Mouse (Mus musculus): ENCODE results near the gene Milr1. TPM values are rescaled to one million over a fixed set of nuclear protein-coding genes. Genes with fewer than 3 reads are reported as not detected.

Milr1 gene
- 1.0 and 1.1 TPM in 2 replicates for polyA plus RNA-seq (2014; fragmentation: Nextera tagmentation; extraction: Ambion mirVana)

DNA sequence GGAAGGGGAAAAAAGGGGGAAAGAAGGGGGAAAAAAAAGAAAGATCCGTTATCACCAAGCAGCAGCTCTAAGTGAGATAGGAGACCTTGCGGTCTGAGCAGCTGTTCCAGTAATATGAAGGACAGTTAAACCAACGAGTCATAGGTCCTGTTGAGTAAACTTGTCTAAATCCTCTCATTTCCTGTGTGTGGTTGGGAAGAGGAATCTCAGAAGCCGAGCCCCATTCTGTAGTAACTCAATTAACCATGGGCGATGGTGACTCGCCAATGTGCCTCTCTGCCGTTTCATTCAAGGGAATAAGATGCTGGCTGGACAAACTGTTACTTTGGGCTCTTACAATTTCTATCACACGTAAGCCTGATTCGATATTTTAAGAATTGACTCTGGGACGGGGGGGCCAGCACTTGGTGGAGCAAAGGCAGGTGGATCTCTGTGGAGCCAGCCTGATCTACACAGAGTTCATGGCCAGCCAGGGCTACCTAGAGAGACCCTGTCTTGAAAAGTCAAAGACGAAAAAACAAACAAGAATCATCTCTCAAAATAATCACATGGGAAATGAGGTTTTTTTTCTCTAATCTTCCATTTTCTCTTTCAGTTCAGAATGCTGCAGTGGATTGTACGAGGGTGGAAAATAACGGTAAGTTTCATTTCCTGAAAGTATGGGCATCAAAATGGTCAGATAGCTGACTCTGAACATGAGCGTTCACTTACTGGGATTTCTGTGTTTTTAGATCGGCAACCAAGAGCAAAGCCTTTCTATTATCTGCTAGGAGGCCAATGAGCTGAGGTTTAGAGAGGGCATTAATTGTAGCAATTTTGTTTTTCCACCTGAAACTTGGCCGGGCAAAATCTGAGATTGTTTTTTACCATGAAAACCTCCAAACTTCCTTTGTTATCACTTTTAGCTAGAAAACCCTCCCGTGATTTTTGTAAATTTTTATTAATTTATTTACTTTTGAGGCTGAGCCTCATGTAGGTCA lies at the start of gene Milr1:
Gene Milr1, plus strand, starts transcription at position 188 of the 980 bp plus-strand sequence.
- H3K27ac ChIP-seq (ENCODE audit: low read depth, low read length) = no peak within 1 kb of the TSS
- H3K27me3 ChIP-seq (ENCODE audit: control insufficient read depth, insufficient read depth, low read length) = no peaks in the 10 kb centered on the region
- no peaks in the 10 kb centered on the region for H3K36me3 ChIP-seq (ENCODE audit: control insufficient read depth, insufficient read depth, low read length)
- no peak within 1 kb of the TSS for H3K4me3 ChIP-seq (ENCODE audit: low read length)
- no peak for ATAC-seq (ENCODE audit: low FRiP score, low TSS enrichment)
- no peak within 1 kb of the TSS for H3K9ac ChIP-seq (ENCODE audit: low read depth, low read length)
- peaks cover 4% of the 10 kb centered on the region; the same call in 1 of the 2 replicates for H3K9me3 ChIP-seq (ENCODE audit: control insufficient read depth, low read length)
- no peaks in the 10 kb centered on the region for H3K4me1 ChIP-seq (ENCODE audit: control insufficient read depth, insufficient read depth, low read length)
- 87% methylated on average over 17 of the region's 17 CpGs for WGBS
- H3K4me2 ChIP-seq (replicated peaks; ENCODE audit: low read depth, low read length) = no peak within 1 kb of the TSS

DNA sequence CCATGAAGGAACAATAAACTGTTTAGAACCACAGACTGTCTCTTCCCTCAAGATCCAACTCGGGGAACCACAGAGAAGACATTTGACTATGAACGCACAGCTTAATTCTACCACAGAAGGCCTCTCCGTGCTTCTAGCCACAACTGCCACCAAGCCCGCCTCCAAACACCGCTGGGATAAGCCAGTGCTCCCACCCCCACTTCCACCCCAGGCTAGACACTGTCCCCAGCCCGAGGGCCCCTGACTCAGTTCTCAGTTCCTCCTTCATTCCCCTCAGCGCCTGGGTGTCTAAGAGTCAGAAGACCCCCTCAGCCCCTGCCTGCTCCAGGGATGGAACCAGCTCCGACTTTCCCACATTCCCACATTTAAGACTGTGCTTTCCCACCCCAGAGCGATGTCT lies 49.4 kb upstream of the Milr1 start:
- 69% methylated on average over 9 of the region's 9 CpGs for WGBS
- Histone ChIP-seq H3K9ac (ENCODE audit: low read depth, low read length) (no peak overlapping the region), H3K4me1 (ENCODE audit: control insufficient read depth, insufficient read depth, low read length) (peaks cover 3% of the 10 kb centered on the region; the same call in 1 of the 2 replicates), H3K9me3 (ENCODE audit: control insufficient read depth, low read length) (no peaks in the 10 kb centered on the region), H3K4me2 (replicated peaks; ENCODE audit: low read depth, low read length) (no peak overlapping the region), H3K4me3 (ENCODE audit: low read length) (no peak overlapping the region), H3K27me3 (ENCODE audit: control insufficient read depth, insufficient read depth, low read length) (no peaks in the 10 kb centered on the region), H3K36me3 (ENCODE audit: control insufficient read depth, insufficient read depth, low read length) (no peaks in the 10 kb centered on the region), H3K27ac (ENCODE audit: low read depth, low read length) (no peak overlapping the region)
- no peak for ATAC-seq (ENCODE audit: low FRiP score, low TSS enrichment)

DNA sequence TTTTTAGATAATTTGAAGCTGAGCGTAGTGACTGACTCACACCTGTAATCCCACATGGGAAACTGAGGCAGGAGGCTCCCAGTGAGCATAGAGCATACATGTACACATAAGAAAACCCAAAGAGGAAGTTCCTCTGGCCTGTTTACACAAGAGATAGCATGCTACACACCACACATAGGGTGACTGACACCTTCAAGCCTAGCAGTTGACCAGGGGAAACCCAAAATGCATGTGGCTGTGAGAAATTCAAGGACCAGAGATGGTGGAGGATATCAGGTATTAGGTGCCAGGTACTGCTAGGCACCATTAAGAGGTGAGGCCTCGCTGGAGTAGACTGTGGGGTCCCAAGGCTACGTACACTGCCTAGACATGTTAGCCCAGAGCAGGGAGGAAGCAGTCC lies 48.4 kb upstream of the Milr1 start:
- no peaks in the 10 kb centered on the region for H3K27me3 ChIP-seq (ENCODE audit: control insufficient read depth, insufficient read depth, low read length)
- no peaks in the 10 kb centered on the region for H3K36me3 ChIP-seq (ENCODE audit: control insufficient read depth, insufficient read depth, low read length)
- no peak for ATAC-seq (ENCODE audit: low FRiP score, low TSS enrichment)
- H3K27ac ChIP-seq (ENCODE audit: low read depth, low read length) = no peak overlapping the region
- no peak overlapping the region for H3K4me3 ChIP-seq (ENCODE audit: low read length)
- no peaks in the 10 kb centered on the region for H3K9me3 ChIP-seq (ENCODE audit: control insufficient read depth, low read length)
- H3K9ac ChIP-seq (ENCODE audit: low read depth, low read length) = no peak overlapping the region
- WGBS = 85% methylated on average over 3 of the region's 3 CpGs
- H3K4me1 ChIP-seq (ENCODE audit: control insufficient read depth, insufficient read depth, low read length) = peaks cover 3% of the 10 kb centered on the region; the same call in 1 of the 2 replicates
- H3K4me2 ChIP-seq (replicated peaks; ENCODE audit: low read depth, low read length) = no peak overlapping the region

DNA sequence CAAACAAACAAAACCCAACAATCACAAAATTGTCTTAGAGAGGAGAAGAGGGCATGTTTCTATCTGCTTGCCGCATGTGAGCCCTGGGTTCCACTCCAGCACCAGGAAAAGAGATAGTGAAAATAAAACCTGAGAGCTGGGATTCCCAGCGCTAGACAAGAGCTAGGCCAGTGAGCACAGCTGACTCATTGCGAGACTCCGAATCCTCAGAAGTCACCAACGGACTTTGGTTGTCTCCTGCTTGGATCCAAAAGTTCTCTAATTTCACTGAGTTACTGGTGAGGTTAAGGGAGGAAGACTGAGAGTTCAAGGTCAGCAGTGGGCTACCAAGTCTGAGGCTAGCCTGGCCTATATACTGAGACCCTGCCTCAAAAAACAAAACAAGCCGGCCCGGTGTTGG lies 47.1 kb upstream of the Milr1 start:
- Histone ChIP-seq H3K4me2 (replicated peaks; ENCODE audit: low read depth, low read length) (no peak overlapping the region), H3K27ac (ENCODE audit: low read depth, low read length) (no peak overlapping the region), H3K9me3 (ENCODE audit: control insufficient read depth, low read length) (no peaks in the 10 kb centered on the region), H3K4me3 (ENCODE audit: low read length) (no peak overlapping the region), H3K27me3 (ENCODE audit: control insufficient read depth, insufficient read depth, low read length) (no peaks in the 10 kb centered on the region), H3K36me3 (ENCODE audit: control insufficient read depth, insufficient read depth, low read length) (no peaks in the 10 kb centered on the region), H3K4me1 (ENCODE audit: control insufficient read depth, insufficient read depth, low read length) (peaks cover 4% of the 10 kb centered on the region; the same call in 1 of the 2 replicates), H3K9ac (ENCODE audit: low read depth, low read length) (no peak overlapping the region)
- WGBS = 86% methylated on average over 7 of the region's 7 CpGs
- no peak for ATAC-seq (ENCODE audit: low FRiP score, low TSS enrichment)

DNA sequence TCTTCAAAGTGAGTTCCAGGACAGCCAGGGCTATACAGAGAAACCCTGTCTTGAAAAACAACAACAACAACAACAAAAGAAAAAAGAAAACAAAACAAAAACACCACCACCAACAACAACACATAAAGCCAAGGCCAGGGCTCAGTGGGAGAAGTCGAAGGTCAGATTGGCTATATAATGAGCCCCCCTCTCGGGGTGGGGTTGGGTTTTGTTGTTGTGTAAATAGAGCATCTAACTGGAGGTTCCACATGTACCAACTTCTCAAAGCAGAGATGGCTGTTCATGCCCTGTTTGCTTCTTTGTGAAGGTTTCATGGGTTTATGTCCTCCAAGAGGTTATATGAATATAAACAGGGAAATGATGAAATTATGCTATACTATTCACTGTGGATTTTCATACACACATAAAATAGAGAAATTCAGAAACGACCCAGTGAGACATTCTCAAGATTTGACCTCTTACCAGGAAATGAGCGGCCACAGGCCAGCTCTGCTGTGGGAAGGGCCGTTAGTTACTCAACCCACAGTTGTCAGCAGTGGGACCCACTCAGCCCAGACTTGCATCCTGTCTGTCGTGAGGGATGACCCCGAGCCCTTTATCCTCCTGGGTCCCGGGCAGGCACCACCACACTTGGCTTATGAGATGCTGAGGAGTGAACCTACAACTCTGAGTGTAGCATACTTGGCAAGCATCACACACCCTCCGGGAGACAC lies 46.5 kb upstream of the Milr1 start:
- peaks cover 11% of the 10 kb centered on the region; the same call in 1 of the 2 replicates for H3K4me1 ChIP-seq (ENCODE audit: control insufficient read depth, insufficient read depth, low read length)
- H3K27me3 ChIP-seq (ENCODE audit: control insufficient read depth, insufficient read depth, low read length) = no peaks in the 10 kb centered on the region
- no peak overlapping the region for H3K4me3 ChIP-seq (ENCODE audit: low read length)
- no peaks in the 10 kb centered on the region for H3K9me3 ChIP-seq (ENCODE audit: control insufficient read depth, low read length)
- H3K27ac ChIP-seq (ENCODE audit: low read depth, low read length) = no peak overlapping the region
- H3K9ac ChIP-seq (ENCODE audit: low read depth, low read length) = no peak overlapping the region
- WGBS = 62% methylated on average over 9 of the region's 9 CpGs
- no peak for ATAC-seq (ENCODE audit: low FRiP score, low TSS enrichment)
- no peaks in the 10 kb centered on the region for H3K36me3 ChIP-seq (ENCODE audit: control insufficient read depth, insufficient read depth, low read length)
- H3K4me2 ChIP-seq (replicated peaks; ENCODE audit: low read depth, low read length) = no peak overlapping the region

DNA sequence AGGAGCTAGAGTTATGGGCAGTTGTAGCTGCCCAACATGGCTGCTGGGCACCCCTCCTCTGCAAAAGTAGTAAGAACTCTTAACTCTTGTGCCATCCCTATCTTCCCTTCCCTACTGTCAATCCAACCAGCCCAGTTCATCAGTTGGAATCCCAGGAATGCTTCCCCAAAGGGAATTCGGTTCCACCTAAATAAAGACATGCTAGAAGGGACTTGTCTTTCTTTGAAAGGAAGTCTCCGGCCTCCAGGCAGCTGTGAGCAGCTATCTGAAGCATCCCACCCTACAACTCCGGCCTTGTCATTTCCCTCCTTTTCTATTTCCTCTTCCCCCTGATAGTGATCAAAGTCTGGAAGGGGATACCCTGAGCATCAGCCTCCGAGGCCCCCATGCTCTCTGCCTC lies 44.8 kb upstream of the Milr1 start:
- no peaks in the 10 kb centered on the region for H3K27me3 ChIP-seq (ENCODE audit: control insufficient read depth, insufficient read depth, low read length)
- H3K9me3 ChIP-seq (ENCODE audit: control insufficient read depth, low read length) = no peaks in the 10 kb centered on the region
- H3K36me3 ChIP-seq (ENCODE audit: control insufficient read depth, insufficient read depth, low read length) = no peaks in the 10 kb centered on the region
- WGBS = 46% methylated on average over 4 of the region's 4 CpGs
- no peak overlapping the region for H3K4me3 ChIP-seq (ENCODE audit: low read length)
- H3K4me2 ChIP-seq (replicated peaks; ENCODE audit: low read depth, low read length) = no peak overlapping the region
- no peak for ATAC-seq (ENCODE audit: low FRiP score, low TSS enrichment)
- peaks cover 14% of the 10 kb centered on the region; the same call in 1 of the 2 replicates for H3K4me1 ChIP-seq (ENCODE audit: control insufficient read depth, insufficient read depth, low read length)
- H3K9ac ChIP-seq (ENCODE audit: low read depth, low read length) = no peak overlapping the region
- no peak overlapping the region for H3K27ac ChIP-seq (ENCODE audit: low read depth, low read length)

DNA sequence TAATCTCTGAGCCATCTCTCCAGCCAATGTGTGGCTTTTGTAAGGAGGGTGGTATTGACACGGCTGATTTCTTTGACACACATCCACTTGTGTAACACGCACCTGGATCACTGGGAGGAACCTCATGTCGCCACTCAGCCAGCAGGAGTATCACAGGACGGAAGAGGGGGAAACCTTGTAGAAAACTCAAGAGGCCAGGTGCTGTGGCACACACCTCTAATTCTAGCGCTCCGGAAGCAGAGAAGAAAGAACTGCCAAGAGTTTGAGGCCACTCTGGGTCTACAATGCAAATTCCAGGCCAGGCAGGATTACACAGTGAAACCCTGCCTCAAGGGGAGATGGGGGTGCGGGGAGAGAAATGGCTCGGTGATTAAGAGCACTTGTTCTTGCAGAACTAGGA lies 43.9 kb upstream of the Milr1 start:
- H3K9ac ChIP-seq (ENCODE audit: low read depth, low read length) = no peak overlapping the region
- no peaks in the 10 kb centered on the region for H3K36me3 ChIP-seq (ENCODE audit: control insufficient read depth, insufficient read depth, low read length)
- WGBS = 77% methylated on average over 8 of the region's 8 CpGs
- no peak for ATAC-seq (ENCODE audit: low FRiP score, low TSS enrichment)
- H3K4me3 ChIP-seq (ENCODE audit: low read length) = no peak overlapping the region
- H3K27ac ChIP-seq (ENCODE audit: low read depth, low read length) = no peak overlapping the region
- H3K9me3 ChIP-seq (ENCODE audit: control insufficient read depth, low read length) = no peaks in the 10 kb centered on the region
- H3K4me2 ChIP-seq (replicated peaks; ENCODE audit: low read depth, low read length) = no peak overlapping the region
- H3K27me3 ChIP-seq (ENCODE audit: control insufficient read depth, insufficient read depth, low read length) = no peaks in the 10 kb centered on the region
- peaks cover 14% of the 10 kb centered on the region; the same call in 1 of the 2 replicates for H3K4me1 ChIP-seq (ENCODE audit: control insufficient read depth, insufficient read depth, low read length)

DNA sequence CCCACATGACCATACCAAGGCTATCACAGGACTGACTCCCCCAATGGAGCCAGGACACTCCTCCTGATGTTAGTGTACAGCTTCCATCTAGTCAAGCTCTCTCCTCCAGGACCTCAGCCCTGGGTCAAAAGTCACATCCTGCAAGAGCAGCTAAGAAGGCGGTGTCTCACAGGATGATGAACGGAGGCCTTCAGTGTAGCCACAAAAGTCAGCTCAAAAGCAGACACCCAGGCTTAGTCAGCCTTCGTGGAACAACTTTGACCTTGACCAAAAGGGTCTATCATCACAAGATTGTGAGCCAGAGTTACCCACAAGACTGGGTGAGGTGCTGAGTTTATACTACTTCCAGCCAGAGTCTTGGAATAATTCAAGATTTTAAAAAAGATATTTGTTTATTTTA lies 43.2 kb upstream of the Milr1 start:
- H3K4me1 ChIP-seq (ENCODE audit: control insufficient read depth, insufficient read depth, low read length) = peaks cover 14% of the 10 kb centered on the region; the same call in 1 of the 2 replicates
- no peak overlapping the region for H3K27ac ChIP-seq (ENCODE audit: low read depth, low read length)
- H3K4me3 ChIP-seq (ENCODE audit: low read length) = no peak overlapping the region
- H3K27me3 ChIP-seq (ENCODE audit: control insufficient read depth, insufficient read depth, low read length) = no peaks in the 10 kb centered on the region
- no peak for ATAC-seq (ENCODE audit: low FRiP score, low TSS enrichment)
- H3K4me2 ChIP-seq (replicated peaks; ENCODE audit: low read depth, low read length) = no peak overlapping the region
- no peaks in the 10 kb centered on the region for H3K9me3 ChIP-seq (ENCODE audit: control insufficient read depth, low read length)
- no peak overlapping the region for H3K9ac ChIP-seq (ENCODE audit: low read depth, low read length)
- WGBS = 46% methylated on average over 3 of the region's 3 CpGs
- no peaks in the 10 kb centered on the region for H3K36me3 ChIP-seq (ENCODE audit: control insufficient read depth, insufficient read depth, low read length)
